17 mouse cellular contexts compared by ENCODE assay signal in the genomic region with DNA sequence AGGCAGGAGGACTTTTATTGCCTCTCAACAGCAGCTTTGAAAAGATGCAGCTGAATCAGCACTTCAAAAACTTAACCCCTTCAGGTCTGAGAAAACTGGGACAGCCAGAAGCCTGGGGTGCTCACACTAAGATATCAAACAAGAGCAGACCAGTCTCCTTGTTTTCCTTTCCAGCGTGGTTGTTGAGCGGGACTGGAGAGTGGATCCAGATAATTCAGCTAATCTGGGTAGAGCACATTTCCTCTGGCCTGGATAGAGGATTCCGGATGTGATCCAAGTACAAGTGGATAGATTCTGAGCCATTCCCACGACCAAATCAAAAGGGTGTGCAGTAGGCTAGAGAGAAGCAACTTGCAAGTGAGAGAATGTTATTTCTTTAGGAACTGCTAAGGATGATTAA.
"Had no signal": no experiment of that assay in that cellular context is flagged by ENCODE, and none has a peak within 500 bp of the region (broad histone marks: within the 10 kb centered on the region; RNA-seq: fewer than 3 reads in every experiment).

No protein-coding gene starts in this region.

- ATAC-seq: lung, postnatal 0 days; midbrain, embryonic 13.5 days; midbrain, embryonic 15.5 days had no signal

- H3K36me3 ChIP-seq: lung, embryonic 15.5 days; midbrain, embryonic 13.5 days; midbrain, embryonic 15.5 days; neural tube, embryonic 12.5 days; stomach, embryonic 15.5 days had no signal

- DNase-seq: lung, adult 2 months; lung, postnatal 14 days; lung, postnatal 36 days; right cerebral cortex, postnatal 14 days; thymus, adult 2 months; thymus, postnatal 25 days; thymus, postnatal 4 days had no signal

- H3K9ac ChIP-seq: lung, embryonic 15.5 days; midbrain, embryonic 13.5 days; midbrain, embryonic 15.5 days; neural tube, embryonic 12.5 days; stomach, embryonic 15.5 days had no signal

- H3K27me3 ChIP-seq: lung, embryonic 15.5 days; megakaryocyte, embryonic 14.5 days; midbrain, embryonic 13.5 days; midbrain, embryonic 15.5 days; neural tube, embryonic 12.5 days; stomach, embryonic 15.5 days had no signal

- H3K4me1 ChIP-seq: lung, embryonic 15.5 days; megakaryocyte, embryonic 14.5 days; midbrain, embryonic 13.5 days; midbrain, embryonic 15.5 days; neural tube, embryonic 12.5 days; stomach, embryonic 15.5 days had no signal

- H3K9me3 ChIP-seq: lung, embryonic 15.5 days; midbrain, embryonic 13.5 days; midbrain, embryonic 15.5 days; neural tube, embryonic 12.5 days; stomach, embryonic 15.5 days had no signal

- H3K4me3 ChIP-seq: lung, embryonic 15.5 days; megakaryocyte, embryonic 14.5 days; midbrain, embryonic 13.5 days; midbrain, embryonic 15.5 days; neural tube, embryonic 12.5 days; stomach, embryonic 15.5 days had no signal

- H3K27ac ChIP-seq: lung, embryonic 15.5 days; macrophage; midbrain, embryonic 13.5 days; midbrain, embryonic 15.5 days; neural tube, embryonic 12.5 days; stomach, embryonic 15.5 days; stomach, postnatal 0 days had no signal

- H3K4me2 ChIP-seq: lung, embryonic 15.5 days; midbrain, embryonic 11.5 days; midbrain, embryonic 13.5 days; midbrain, embryonic 15.5 days; neural tube, embryonic 12.5 days; stomach, embryonic 15.5 days had no signal
